Mouse (Mus musculus) lung, postnatal 0 days (tissue): ENCODE data around the gene Rprd2. TPM values are rescaled to one million over a fixed set of nuclear protein-coding genes. Genes with fewer than 3 reads are reported as not detected.

Experiments
- ATAC-seq: fragments of 200-750 bp; cut with Nextera tagmentation; 2 replicates; pipeline ENCODE4 v1.8.0; 2017; ENCODE audit warnings: moderate library complexity
- DNase-seq: peaks from one replicate; pipeline ENCODE4 v3.0.0-alpha.2; 2016; ENCODE audit warnings: low spot score
- H3K27ac ChIP-seq: fragments of 300-500 bp; sonication (generic); 2 replicates; pipeline ENCODE4 v1.5.1; 2014; ENCODE audit warnings: antibody characterized with exemption, mild to moderate bottlenecking, low read length, mixed read lengths
- H3K27me3 ChIP-seq: fragments of 300-500 bp; sonication (generic); replicated peaks from 2 replicates; pipeline ENCODE4 v1.6.1; 2014; ENCODE audit warnings: low read length, mixed read lengths; ENCODE audit not compliant: insufficient read depth
- H3K36me3 ChIP-seq: fragments of 300-500 bp; sonication (generic); 2 replicates; pipeline ENCODE4 v1.6.1; 2014; ENCODE audit warnings: low read length, mixed read lengths; ENCODE audit not compliant: insufficient read depth
- H3K4me1 ChIP-seq: fragments of 300-500 bp; sonication (generic); 2 replicates; pipeline ENCODE4 v1.6.1; 2014; ENCODE audit warnings: antibody characterized with exemption, low read depth, low read length, mixed read lengths; ENCODE audit not compliant: insufficient read depth
- H3K4me2 ChIP-seq: fragments of 300-500 bp; sonication (generic); replicated peaks from 2 replicates; pipeline ENCODE4 v1.6.1; 2014; ENCODE audit warnings: low read depth, mild to moderate bottlenecking, low read length, moderate library complexity, mixed read lengths
- H3K4me3 ChIP-seq: fragments of 300-500 bp; sonication (generic); 2 replicates; pipeline ENCODE4 v1.5.1; 2014; ENCODE audit warnings: low read depth, low read length
- H3K9ac ChIP-seq: fragments of 300-500 bp; sonication (generic); replicated peaks from 2 replicates; pipeline ENCODE4 v1.6.1; 2014; ENCODE audit warnings: low read depth, mild to moderate bottlenecking
- H3K9me3 ChIP-seq: fragments of 300-500 bp; sonication (generic); 2 replicates; pipeline ENCODE4 v1.6.1; 2016; ENCODE audit warnings: low read length, mixed read lengths
- CTCF ChIP-seq: IDR thresholded peaks from 2 replicates; pipeline ENCODE4 v1.5.1; 2016; ENCODE audit warnings: antibody characterized with exemption, mild to moderate bottlenecking
- EP300 ChIP-seq: IDR thresholded peaks from 2 replicates; pipeline ENCODE4 v1.6.1; 2016; ENCODE audit warnings: antibody characterized with exemption, mild to moderate bottlenecking, control low read depth
- WGBS: fragments of 180-500 bp; shearing (Covaris S2); extraction: QIAGEN DNeasy Blood & Tissue Kit; methylation state at CpG from one replicate; pipeline ENCODE4 v1.1.7; 2014; 5-methylcytosine and 5-hydroxymethylcytosine counted together
- polyA plus RNA-seq: library from polyadenylated mRNA; unstranded; fragments of >200 nt; fragmentation: Nextera tagmentation; extraction: Ambion mirVana; gene quantifications from 2 replicates; pipeline ENCODE4 v1.2.1, GENCODE M21; 2015

Gene Rprd2
- polyA plus RNA-seq, 1 experiment from 2014 or later, result 14.0 TPM

DNA sequence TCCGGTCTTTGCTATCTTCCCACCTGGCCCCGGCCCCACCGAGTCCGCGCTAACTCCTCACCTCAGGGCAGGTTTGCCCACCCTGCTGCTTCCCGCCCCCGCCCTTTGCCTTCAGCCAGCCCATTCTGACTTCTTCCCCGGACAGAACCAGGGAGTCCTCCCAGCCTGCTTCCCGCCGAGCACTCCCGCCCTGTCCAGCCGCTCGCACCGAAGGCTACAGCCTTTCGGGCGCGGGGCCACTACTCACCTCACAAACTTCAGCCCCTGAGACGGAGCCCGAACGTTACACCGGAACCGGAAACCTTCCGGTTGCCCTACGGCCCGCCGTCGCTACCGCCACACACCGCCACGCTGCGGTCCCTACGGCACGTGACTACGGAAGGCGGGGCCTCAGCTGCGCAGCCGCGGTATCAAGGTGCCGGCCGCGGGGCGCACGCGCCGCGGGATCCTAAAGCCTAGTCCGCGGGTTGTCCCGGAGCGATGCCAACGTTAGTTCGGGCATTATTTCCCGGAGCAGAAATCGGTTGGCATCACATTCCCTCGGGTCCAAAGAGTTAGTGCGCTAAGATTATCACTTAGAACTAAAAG is 36.9 kb upstream of the Rprd2 start, which contains the start of gene Prpf3:
Prpf3 (minus strand) TSS at position 384 of the 588 bp plus-strand sequence.
- Histone ChIP-seq H3K4me2 (peak within 1 kb of the TSS; percentile 87), H3K9me3 (no peaks in the 10 kb centered on the region), H3K36me3 (peaks cover 15% of the 10 kb centered on the region), H3K4me1 (peaks cover 8% of the 10 kb centered on the region; the same call in 1 of the 2 replicates), H3K9ac (peak within 1 kb of the TSS; percentile 84), H3K27ac (peak within 1 kb of the TSS; percentile 71), H3K27me3 (no peaks in the 10 kb centered on the region), H3K4me3 (peak within 1 kb of the TSS; percentile 89)
- DNase-seq (peak; percentile 98), ATAC-seq (peak; percentile 100)
- TF ChIP-seq EP300, result no peak
- TF ChIP-seq CTCF, result peak; percentile 17; the same call in 1 of the 2 replicates
- under 1% methylated on average over 55 of the region's 56 CpGs for WGBS

DNA sequence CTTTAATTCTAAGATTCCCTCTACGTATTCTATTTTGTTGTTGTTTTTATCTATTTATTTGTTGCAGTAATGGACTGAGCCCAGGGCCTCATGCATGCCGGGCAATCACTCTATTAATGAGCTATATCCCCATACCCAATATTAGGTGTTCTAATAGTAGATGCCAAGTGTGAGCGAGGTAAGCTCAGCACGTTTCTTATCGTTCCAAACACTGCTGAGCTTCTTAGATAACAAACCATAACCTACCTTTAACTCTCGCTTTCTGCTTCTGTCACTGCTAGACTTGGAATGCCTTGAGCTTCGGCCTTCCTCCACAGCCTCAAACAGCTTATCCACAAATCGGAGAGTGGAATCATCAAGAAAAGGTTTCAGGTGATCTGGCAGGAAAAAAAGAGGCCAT is 32.7 kb upstream of the Rprd2 start:
- H3K9ac ChIP-seq, result no peak overlapping the region
- TF ChIP-seq CTCF (no peak), EP300 (no peak)
- peaks cover 47% of the 10 kb centered on the region for H3K36me3 ChIP-seq
- 92% methylated on average over 8 of the region's 8 CpGs for whole genome bisulfite sequencing
- ATAC-seq, result no peak
- H3K4me3 ChIP-seq, result no peak overlapping the region
- H3K4me2 ChIP-seq, result no peak overlapping the region
- H3K27me3 ChIP-seq, result no peaks in the 10 kb centered on the region
- no peaks in the 10 kb centered on the region for H3K9me3 ChIP-seq
- H3K27ac ChIP-seq, result no peak overlapping the region
- no peak for DNase-seq
- H3K4me1 ChIP-seq, result peaks cover 8% of the 10 kb centered on the region; the same call in 1 of the 2 replicates

DNA sequence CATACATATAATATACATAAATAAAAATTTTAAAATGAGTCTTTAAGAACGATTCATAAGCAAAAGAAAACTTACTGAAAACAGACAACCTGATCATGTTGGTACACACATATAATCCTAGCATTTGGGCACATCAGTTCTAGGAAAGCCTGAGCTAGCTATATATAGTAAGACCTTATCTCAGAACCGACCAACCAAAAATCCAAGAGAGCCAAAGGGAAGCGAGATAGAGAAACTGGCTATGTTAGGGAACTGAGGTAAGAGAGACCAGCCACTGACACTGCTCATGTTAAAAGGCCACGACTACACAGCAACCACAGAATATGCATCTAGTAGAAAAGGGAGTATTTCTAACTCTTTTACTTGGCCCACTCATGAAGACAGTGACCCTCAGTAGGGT is 31.9 kb upstream of the Rprd2 start:
- 75% methylated on average over 4 of the region's 4 CpGs for WGBS
- TF ChIP-seq CTCF (no peak), EP300 (no peak)
- Histone ChIP-seq H3K4me3 (no peak overlapping the region), H3K9ac (no peak overlapping the region), H3K27me3 (no peaks in the 10 kb centered on the region), H3K27ac (no peak overlapping the region), H3K4me2 (no peak overlapping the region), H3K9me3 (no peaks in the 10 kb centered on the region), H3K4me1 (peaks cover 8% of the 10 kb centered on the region; the same call in 1 of the 2 replicates), H3K36me3 (peaks cover 54% of the 10 kb centered on the region)
- ATAC-seq (no peak), DNase-seq (no peak)

DNA sequence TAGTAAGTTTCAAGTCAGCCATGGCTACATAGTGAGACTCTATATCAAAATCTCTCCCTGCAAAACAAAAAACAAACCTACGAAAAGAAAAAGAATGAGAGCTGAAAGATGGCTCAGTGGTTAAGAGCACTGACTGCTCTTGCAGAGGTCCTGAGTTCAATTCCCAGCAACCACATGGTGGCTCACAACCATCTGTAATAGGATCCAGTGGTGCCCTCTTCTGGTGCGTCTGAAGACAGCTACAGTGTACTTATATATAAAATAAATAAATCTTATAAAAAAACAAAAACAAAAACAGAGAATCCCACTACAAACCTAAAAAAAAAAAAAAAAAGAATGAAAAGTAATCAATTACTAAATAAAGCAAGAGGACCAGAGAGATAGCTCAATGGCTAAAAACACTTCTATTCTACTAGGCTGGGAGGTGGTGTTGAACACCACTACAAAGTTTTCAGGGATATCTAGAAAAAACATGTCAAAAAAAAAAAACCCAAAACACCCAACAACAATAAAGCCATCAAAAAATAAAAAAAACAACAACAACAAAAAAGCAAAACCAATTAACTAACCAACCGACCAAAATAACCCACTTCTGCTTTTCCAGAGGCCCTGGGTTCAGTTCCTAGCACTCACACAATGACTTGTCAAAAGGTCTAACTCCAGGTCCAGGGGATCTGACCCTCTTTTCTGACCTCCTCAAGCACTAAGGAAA is 24.0 kb upstream of the Rprd2 start:
- no peak overlapping the region for H3K27ac ChIP-seq
- no peak for ATAC-seq
- no peaks in the 10 kb centered on the region for H3K9me3 ChIP-seq
- no peaks in the 10 kb centered on the region for H3K4me1 ChIP-seq
- no peak for DNase-seq
- H3K36me3 ChIP-seq, result peaks cover 40% of the 10 kb centered on the region
- H3K4me2 ChIP-seq, result no peak overlapping the region
- H3K27me3 ChIP-seq, result no peaks in the 10 kb centered on the region
- H3K4me3 ChIP-seq, result no peak overlapping the region
- TF ChIP-seq CTCF (peak; percentile 24), EP300 (no peak)
- H3K9ac ChIP-seq, result no peak overlapping the region
- WGBS, result 85% methylated on average over 3 of the region's 3 CpGs

DNA sequence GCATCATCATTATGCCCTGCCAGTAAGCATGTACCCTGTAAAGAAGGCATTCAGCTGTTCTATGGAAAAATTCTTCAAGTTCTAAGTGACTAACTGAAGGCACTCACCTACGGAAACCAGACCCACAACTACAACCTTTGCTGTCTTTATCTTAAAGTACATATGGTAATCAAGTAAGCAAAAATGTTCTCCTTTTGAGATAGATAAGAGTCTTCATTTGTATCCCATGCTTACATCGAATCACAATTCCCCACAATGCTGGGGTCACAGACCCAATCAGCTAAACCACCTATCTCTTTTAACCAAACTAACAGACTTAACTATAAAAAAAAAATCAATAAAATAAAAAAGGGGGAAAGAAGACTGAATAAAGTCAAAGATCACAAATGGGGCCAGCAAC is 20.6 kb upstream of the Rprd2 start:
- WGBS, result 88% methylated on average over 2 of the region's 2 CpGs
- DNase-seq (no peak), ATAC-seq (no peak)
- no peaks in the 10 kb centered on the region for H3K9me3 ChIP-seq
- H3K4me1 ChIP-seq, result no peaks in the 10 kb centered on the region
- TF ChIP-seq EP300 (no peak), CTCF (no peak)
- no peaks in the 10 kb centered on the region for H3K27me3 ChIP-seq
- H3K27ac ChIP-seq, result no peak overlapping the region
- no peak overlapping the region for H3K4me3 ChIP-seq
- no peak overlapping the region for H3K9ac ChIP-seq
- peaks cover 28% of the 10 kb centered on the region; the same call in 1 of the 2 replicates for H3K36me3 ChIP-seq
- H3K4me2 ChIP-seq, result no peak overlapping the region

DNA sequence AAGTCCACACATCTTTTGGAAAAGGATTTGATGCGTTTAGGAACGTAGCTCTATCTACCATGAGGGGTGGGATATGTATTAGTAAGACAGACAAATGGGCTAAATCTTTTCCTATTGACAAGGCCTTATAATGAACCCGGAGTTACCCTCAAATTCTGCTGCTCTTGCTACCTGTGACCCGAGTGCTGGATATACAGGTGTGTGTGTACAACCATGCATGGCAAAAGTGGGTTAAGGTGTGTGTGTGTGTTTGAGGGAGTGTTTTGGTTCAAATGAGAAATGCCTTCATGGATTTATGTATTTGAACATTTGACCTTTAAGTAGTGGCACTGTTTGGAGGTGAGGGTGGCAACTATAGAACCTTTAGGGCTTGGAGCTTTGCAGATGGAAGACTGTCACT is 10.4 kb upstream of the Rprd2 start:
- Histone ChIP-seq H3K9me3 (no peaks in the 10 kb centered on the region), H3K4me1 (no peaks in the 10 kb centered on the region), H3K36me3 (peaks cover 40% of the 10 kb centered on the region), H3K4me2 (no peak overlapping the region), H3K4me3 (no peak overlapping the region), H3K27me3 (no peaks in the 10 kb centered on the region), H3K9ac (no peak overlapping the region), H3K27ac (no peak overlapping the region)
- DNase-seq (no peak), ATAC-seq (no peak)
- WGBS, result over 99% methylated on average over 4 of the region's 4 CpGs
- TF ChIP-seq CTCF (no peak), EP300 (no peak)
